Mouse (Mus musculus): ENCODE results near the gene Sdhaf1. TPM values are rescaled to one million over a fixed set of nuclear protein-coding genes. Genes with fewer than 3 reads are reported as not detected.

The Sdhaf1 gene
- total and polyA plus RNA-seq, 2 experiments from 2014 or later, result 16.5 to 23.3 TPM

DNA sequence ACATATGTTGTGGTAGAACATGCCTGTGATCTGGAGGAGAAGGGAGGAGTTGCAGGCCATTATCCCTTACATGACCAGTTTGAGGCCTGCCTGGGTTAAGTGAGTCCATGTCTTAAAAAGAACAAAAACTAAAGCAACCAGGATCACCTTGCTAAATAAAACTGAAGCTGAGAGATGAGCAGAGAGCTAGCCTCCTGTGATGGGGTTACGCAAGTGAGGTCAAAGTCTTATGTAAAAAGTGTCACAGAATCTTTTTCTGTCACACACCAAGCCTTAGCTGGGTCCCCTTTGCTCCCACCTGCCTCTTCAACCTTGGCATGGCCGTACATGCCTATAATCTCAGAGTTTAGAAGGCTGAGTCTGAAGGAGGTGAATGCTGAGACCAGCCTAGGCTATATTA, 2.7 kb downstream of the Sdhaf1 start:
- ATAC-seq (ENCODE audit: insufficient read depth, low read depth), result no peak
- H3K27ac ChIP-seq (ENCODE audit: low read depth), result no peak overlapping the region
- H3K27me3 ChIP-seq (ENCODE audit: control insufficient read depth, insufficient read depth, low read length), result no peaks in the 10 kb centered on the region
- H3K4me3 ChIP-seq (ENCODE audit: low read depth, low read length), result peak overlapping the region; percentile 80
- no peaks in the 10 kb centered on the region for H3K36me3 ChIP-seq (replicated peaks; ENCODE audit: control insufficient read depth, insufficient read depth, low read length)
- H3K4me2 ChIP-seq (ENCODE audit: low read depth, low read length), result peak overlapping the region; percentile 84
- WGBS, result 77% methylated on average over 2 of the region's 2 CpGs
- H3K9ac ChIP-seq (replicated peaks; ENCODE audit: low read depth, low read length), result peak overlapping the region; percentile 78; the same call in 1 of the 2 replicates
- H3K4me1 ChIP-seq (ENCODE audit: control insufficient read depth, insufficient read depth), result peaks cover 11% of the 10 kb centered on the region
- DNase-seq (ENCODE audit: low spot score), result no peak
- H3K9me3 ChIP-seq (replicated peaks; ENCODE audit: control insufficient read depth, low read length), result no peaks in the 10 kb centered on the region
- TF ChIP-seq CTCF (IDR thresholded peaks at IDR 0.05; ENCODE audit: low read depth) (no peak), EP300 (IDR thresholded peaks at IDR 0.05; ENCODE audit: low read depth) (no peak)

DNA sequence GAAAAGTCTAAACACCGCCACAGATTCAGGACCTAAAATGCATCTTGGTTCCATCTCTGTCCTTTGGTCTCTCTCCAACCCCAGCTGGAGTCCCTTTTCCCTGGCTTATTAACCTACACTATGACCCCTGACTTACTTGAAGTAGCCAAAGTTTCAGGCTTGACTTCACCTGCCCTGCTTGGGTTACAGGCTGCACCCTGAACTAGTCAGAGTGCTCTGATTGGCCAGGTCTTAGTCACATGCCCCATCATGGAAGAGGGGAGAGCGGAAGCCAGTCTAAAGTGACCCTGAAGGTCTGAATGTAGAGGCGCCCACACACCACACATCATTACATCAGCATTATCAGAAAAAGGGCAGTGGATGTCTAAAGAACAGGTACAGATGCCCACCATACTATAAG, 5.6 kb downstream of the Sdhaf1 start:
- Histone ChIP-seq H3K27ac (ENCODE audit: low read depth) (no peak overlapping the region), H3K27me3 (ENCODE audit: control insufficient read depth, insufficient read depth, low read length) (no peaks in the 10 kb centered on the region), H3K36me3 (replicated peaks; ENCODE audit: control insufficient read depth, insufficient read depth, low read length) (no peaks in the 10 kb centered on the region), H3K4me2 (ENCODE audit: low read depth, low read length) (no peak overlapping the region), H3K9me3 (replicated peaks; ENCODE audit: control insufficient read depth, low read length) (no peaks in the 10 kb centered on the region), H3K9ac (replicated peaks; ENCODE audit: low read depth, low read length) (no peak overlapping the region), H3K4me3 (ENCODE audit: low read depth, low read length) (no peak overlapping the region), H3K4me1 (ENCODE audit: control insufficient read depth, insufficient read depth) (peaks cover 11% of the 10 kb centered on the region)
- WGBS, result 90% methylated on average over 3 of the region's 3 CpGs
- no peak for DNase-seq (ENCODE audit: low spot score)
- no peak for ATAC-seq (ENCODE audit: insufficient read depth, low read depth)
- TF ChIP-seq CTCF (IDR thresholded peaks at IDR 0.05; ENCODE audit: low read depth), result no peak
- TF ChIP-seq EP300 (IDR thresholded peaks at IDR 0.05; ENCODE audit: low read depth), result no peak

DNA sequence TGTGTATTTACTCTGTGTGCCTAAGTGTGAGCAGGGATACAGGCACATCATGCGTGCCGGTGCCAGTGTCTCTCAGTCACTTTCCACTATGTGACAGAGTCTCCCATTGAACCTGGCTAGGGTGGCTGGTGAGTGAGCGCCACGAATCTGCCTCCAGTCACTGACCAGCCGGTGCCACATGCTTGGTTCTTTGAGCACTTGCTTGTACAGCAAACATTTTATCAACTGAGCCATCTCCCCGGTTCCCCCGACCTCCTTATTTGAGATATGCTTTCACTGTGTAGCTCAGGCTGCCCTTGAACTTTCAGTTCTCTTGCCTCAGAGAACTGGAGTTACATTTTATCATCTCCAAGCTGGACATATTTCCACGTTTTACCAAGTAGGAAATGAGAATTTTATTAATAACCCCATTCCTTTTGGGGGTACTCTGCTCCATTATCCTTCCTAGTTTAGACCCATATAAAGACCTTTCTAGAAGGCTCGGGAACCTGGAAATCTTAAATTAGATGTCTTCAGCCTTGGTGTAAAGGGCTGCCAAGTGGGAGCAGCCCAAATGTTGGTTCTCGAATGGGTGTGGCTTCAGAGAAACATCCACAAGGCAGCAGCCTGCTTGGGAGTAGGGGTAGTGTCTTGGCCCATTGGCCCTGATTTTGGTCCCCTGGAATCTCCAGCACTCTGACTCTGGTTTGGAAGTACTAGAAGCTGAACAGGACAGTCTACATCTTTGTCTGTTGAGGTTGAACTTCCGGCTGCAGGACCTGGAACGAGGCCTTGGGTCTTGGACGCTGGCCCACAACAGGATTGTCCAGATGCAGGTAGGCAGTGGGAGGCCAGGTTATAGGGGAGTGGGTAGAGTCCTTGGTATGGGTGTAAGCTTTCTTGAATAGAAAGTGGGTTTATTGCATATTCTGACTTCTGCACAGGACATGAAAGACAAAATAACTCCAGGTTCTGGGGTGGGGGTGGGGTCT, 7.9 kb downstream of the Sdhaf1 start:
- H3K4me2 ChIP-seq (ENCODE audit: low read depth, low read length), result no peak overlapping the region
- ATAC-seq (ENCODE audit: insufficient read depth, low read depth), result no peak

DNA sequence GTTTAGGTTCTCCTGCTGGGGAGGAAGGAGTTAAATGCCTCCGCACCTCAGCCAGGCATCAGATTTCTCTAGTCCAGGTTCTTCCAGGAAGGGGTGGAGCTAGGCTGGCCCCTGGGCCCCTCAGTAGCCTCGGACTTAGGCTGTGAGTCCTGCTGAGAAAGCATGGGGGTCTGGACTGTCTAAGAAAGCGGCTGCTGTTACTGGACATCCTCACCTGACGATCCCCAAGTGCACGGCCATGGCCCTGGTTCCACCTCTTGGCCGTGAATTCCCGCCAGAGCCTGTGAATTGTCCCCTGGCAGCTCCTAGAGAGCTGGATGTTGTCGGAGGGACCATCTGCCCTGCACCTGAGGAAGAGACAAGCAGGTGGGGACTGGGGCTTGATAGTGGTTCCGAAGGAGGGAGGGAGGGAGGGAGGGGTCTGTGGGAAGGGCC, 9.0 kb downstream of the Sdhaf1 start, which contains the start of gene Syne4:
Gene Syne4 (plus strand): TSS at position 87 of the 435 bp plus-strand sequence.
- no peak within 1 kb of the TSS for H3K4me3 ChIP-seq (ENCODE audit: low read depth, low read length)
- no peaks in the 10 kb centered on the region for H3K4me1 ChIP-seq (ENCODE audit: control insufficient read depth, insufficient read depth)
- ATAC-seq (ENCODE audit: insufficient read depth, low read depth) (no peak), DNase-seq (ENCODE audit: low spot score) (no peak)
- no peak within 1 kb of the TSS for H3K27ac ChIP-seq (ENCODE audit: low read depth)
- 8% methylated on average over 9 of the region's 9 CpGs for WGBS
- no peak for TF ChIP-seq CTCF (IDR thresholded peaks at IDR 0.05; ENCODE audit: low read depth)
- no peak for TF ChIP-seq EP300 (IDR thresholded peaks at IDR 0.05; ENCODE audit: low read depth)
- H3K4me2 ChIP-seq (ENCODE audit: low read depth, low read length), result no peak within 1 kb of the TSS
- peaks cover 4% of the 10 kb centered on the region for H3K36me3 ChIP-seq (replicated peaks; ENCODE audit: control insufficient read depth, insufficient read depth, low read length)
- H3K9ac ChIP-seq (replicated peaks; ENCODE audit: low read depth, low read length), result no peak within 1 kb of the TSS
- no peaks in the 10 kb centered on the region for H3K27me3 ChIP-seq (ENCODE audit: control insufficient read depth, insufficient read depth, low read length)
- no peaks in the 10 kb centered on the region for H3K9me3 ChIP-seq (replicated peaks; ENCODE audit: control insufficient read depth, low read length)

More for the DNA sequence above, 7.9 kb downstream of the Sdhaf1 start:
- Histone ChIP-seq H3K27me3 (ENCODE audit: control insufficient read depth, insufficient read depth, low read length) (no peaks in the 10 kb centered on the region), H3K4me1 (ENCODE audit: control insufficient read depth, insufficient read depth) (no peaks in the 10 kb centered on the region), H3K4me3 (ENCODE audit: low read depth, low read length) (no peak overlapping the region), H3K9me3 (replicated peaks; ENCODE audit: control insufficient read depth, low read length) (no peaks in the 10 kb centered on the region), H3K27ac (ENCODE audit: low read depth) (no peak overlapping the region), H3K36me3 (replicated peaks; ENCODE audit: control insufficient read depth, insufficient read depth, low read length) (peaks cover 3% of the 10 kb centered on the region), H3K9ac (replicated peaks; ENCODE audit: low read depth, low read length) (no peak overlapping the region)
- no peak for DNase-seq (ENCODE audit: low spot score)
- TF ChIP-seq CTCF (IDR thresholded peaks at IDR 0.05; ENCODE audit: low read depth) (no peak), EP300 (IDR thresholded peaks at IDR 0.05; ENCODE audit: low read depth) (no peak)
- 71% methylated on average over 13 of the region's 13 CpGs for WGBS

DNA sequence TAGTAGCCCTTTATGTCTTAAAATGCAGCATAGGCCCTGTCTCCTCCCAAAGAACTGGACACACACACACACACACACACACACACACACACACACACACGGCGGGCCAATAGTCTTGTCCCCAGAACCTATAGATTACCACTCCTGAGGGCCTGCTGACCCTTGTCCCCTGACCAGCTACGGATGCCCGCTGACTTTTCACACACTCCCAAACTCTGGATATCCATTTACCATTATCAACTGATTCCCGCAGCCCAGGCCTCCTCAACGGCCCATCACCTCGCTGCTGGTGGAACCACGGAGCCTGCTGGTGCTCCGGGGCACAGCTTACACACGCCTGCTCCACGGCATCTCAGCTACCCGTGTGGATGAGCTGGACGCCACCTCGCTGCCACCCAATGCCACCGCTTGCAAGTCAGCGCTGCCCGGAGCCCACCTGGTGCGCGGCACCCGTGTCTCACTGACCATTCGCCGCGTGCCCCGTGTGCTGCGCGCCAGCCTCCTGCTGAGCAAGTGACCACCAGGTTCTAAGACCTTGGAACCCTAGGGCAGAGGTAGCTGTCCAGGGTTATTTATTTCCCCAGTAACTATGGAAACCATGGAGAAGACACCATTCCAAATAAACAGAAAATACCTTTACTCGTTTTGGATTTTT, 9.9 kb downstream of the Sdhaf1 start:
- no peak for ATAC-seq (ENCODE audit: insufficient read depth, low read depth)

More for the DNA sequence above, 9.9 kb downstream of the Sdhaf1 start:
- no peak overlapping the region for H3K9ac ChIP-seq (replicated peaks; ENCODE audit: low read depth, low read length)
- no peaks in the 10 kb centered on the region for H3K9me3 ChIP-seq (replicated peaks; ENCODE audit: control insufficient read depth, low read length)
- no peak overlapping the region for H3K4me2 ChIP-seq (ENCODE audit: low read depth, low read length)
- no peaks in the 10 kb centered on the region for H3K27me3 ChIP-seq (ENCODE audit: control insufficient read depth, insufficient read depth, low read length)
- H3K27ac ChIP-seq (ENCODE audit: low read depth), result no peak overlapping the region
- no peak for DNase-seq (ENCODE audit: low spot score)
- WGBS, result 52% methylated on average over 27 of the region's 27 CpGs
- H3K36me3 ChIP-seq (replicated peaks; ENCODE audit: control insufficient read depth, insufficient read depth, low read length), result peaks cover 4% of the 10 kb centered on the region
- peaks cover 7% of the 10 kb centered on the region; the same call in 1 of the 2 replicates for H3K4me1 ChIP-seq (ENCODE audit: control insufficient read depth, insufficient read depth)
- H3K4me3 ChIP-seq (ENCODE audit: low read depth, low read length), result no peak overlapping the region
- no peak for TF ChIP-seq CTCF (IDR thresholded peaks at IDR 0.05; ENCODE audit: low read depth)
- no peak for TF ChIP-seq EP300 (IDR thresholded peaks at IDR 0.05; ENCODE audit: low read depth)
